ENCODE assay signal across 15 mouse cellular contexts in genomic region chr4:86349341-86349740, GRCm38 (mm10).
"Had no signal": no experiment of that assay in that cellular context is flagged by ENCODE, and none has a peak within 500 bp of the region (broad histone marks: within the 10 kb centered on the region; RNA-seq: fewer than 3 reads in every experiment).

No protein-coding gene starts in this region.

- H3K27me3 ChIP-seq: liver, embryonic 15.5 days; megakaryocyte, embryonic 14.5 days; midbrain, embryonic 12.5 days; neural tube, embryonic 12.5 days; stomach, embryonic 15.5 days had no signal

- H3K4me3 ChIP-seq: liver, embryonic 15.5 days; megakaryocyte, embryonic 14.5 days; midbrain, embryonic 12.5 days; neural tube, embryonic 12.5 days; stomach, embryonic 15.5 days had no signal

- H3K4me2 ChIP-seq: lung, embryonic 14.5 days; midbrain, embryonic 12.5 days; neural tube, embryonic 12.5 days; stomach, embryonic 15.5 days had no signal

- H3K9ac ChIP-seq: liver, embryonic 15.5 days; lung, embryonic 14.5 days; midbrain, embryonic 12.5 days; neural tube, embryonic 12.5 days; stomach, embryonic 15.5 days had no signal

- H3K9me3 ChIP-seq: liver, embryonic 15.5 days; megakaryocyte, embryonic 14.5 days; midbrain, embryonic 12.5 days; neural tube, embryonic 12.5 days; stomach, embryonic 15.5 days had no signal

- H3K4me1 ChIP-seq: liver, embryonic 15.5 days; megakaryocyte, embryonic 14.5 days; midbrain, embryonic 12.5 days; neural tube, embryonic 12.5 days; stomach, embryonic 15.5 days had no signal

- H3K36me3 ChIP-seq: liver, embryonic 15.5 days; midbrain, embryonic 12.5 days; neural tube, embryonic 12.5 days; stomach, embryonic 15.5 days had no signal

- H3K27ac ChIP-seq: liver, embryonic 15.5 days; macrophage; midbrain, embryonic 12.5 days; neural tube, embryonic 12.5 days; stomach, embryonic 15.5 days; stomach, postnatal 0 days had no signal

- DNase-seq: lung, adult 18-20 months; lung, embryonic 14.5 days; lung, postnatal 10 days; midbrain, embryonic 14.5 days; right cerebral cortex, postnatal 14 days; thymus, adult 2 months; thymus, postnatal 25 days; thymus, postnatal 4 days had no signal
